Mouse (Mus musculus) liver, embryonic 14.5 days (tissue): Measurements from ENCODE around the gene Ralgapb.

Experiments
- CTCF ChIP-seq: IDR thresholded peaks from 2 replicates; pipeline ENCODE4 v1.5.1; 2016; ENCODE audit warnings: antibody characterized with exemption, low read depth, control low read depth
- EP300 ChIP-seq: IDR thresholded peaks from 2 replicates; pipeline ENCODE4 v1.6.1; 2016; ENCODE audit warnings: antibody characterized with exemption, low read depth

GRCm38 (mm10) chr2:158457610-158458009 lies 48.0 kb downstream of the Ralgapb start:
- TF ChIP-seq CTCF (no peak), EP300 (no peak)
